Mouse (Mus musculus) CH12.LX (cell line): ENCODE measurements at regions not wholly inside any gene's neighbourhood (a gene's known extent, or its start where the extent isn't known, plus 50 kb on each side); places are given as distances from the start of the nearest gene placed in this dataset.

Experiments
- DNase-seq: peaks from one replicate; pipeline ENCODE4 v3.0.0-alpha.2; 2013; ENCODE audit errors: extremely low read depth
- H3K27ac ChIP-seq: 2 replicates; pipeline ENCODE4 v1.5.1; 2012; ENCODE audit warnings: low read depth, mild to moderate bottlenecking, control low read depth, moderate library complexity; ENCODE audit not compliant: insufficient read depth
- H3K27me3 ChIP-seq: replicated peaks from 2 replicates; pipeline ENCODE3; 2012; ENCODE audit warnings: inconsistent platforms
- H3K36me3 ChIP-seq, 2 experiments: replicated peaks in 1 of 2; 2 replicates each; pipeline versions ENCODE3 to v1.6.1; 2012; ENCODE audit warnings: inconsistent platforms in 1 of 2, low read length in 1 of 2, mild to moderate bottlenecking in 1 of 2, mixed read lengths in 1 of 2, moderate library complexity in 1 of 2; ENCODE audit not compliant: control insufficient read depth in 1 of 2, insufficient read depth in 1 of 2
- H3K4me1 ChIP-seq, 2 experiments: 2 replicates each; pipeline ENCODE4 v1.6.1; 2012; ENCODE audit warnings: inconsistent platforms in 1 of 2, moderate library complexity in 1 of 2; ENCODE audit not compliant: insufficient read depth in 2 of 2, control insufficient read depth in 1 of 2
- H3K4me2 ChIP-seq: 2 replicates; pipeline ENCODE4 v1.6.1; 2012; ENCODE audit warnings: low read depth, mild to moderate bottlenecking, control low read depth; ENCODE audit not compliant: poor library complexity, insufficient read depth, severe bottlenecking
- H3K4me3 ChIP-seq, 3 experiments: fragments of 150-350 bp in 1 of 3; sonication (generic) in 1 of 3; replicated peaks in 1 of 3; 2 replicates each; pipeline versions ENCODE3 to v1.5.1; 2011 to 2012; ENCODE audit warnings: low read depth in 2 of 3, low read length in 2 of 3, mild to moderate bottlenecking in 2 of 3, moderate library complexity in 2 of 3, control low read depth in 1 of 3, improper control_type of control experiment in 1 of 3, inconsistent platforms in 1 of 3, mixed read lengths in 1 of 3; ENCODE audit not compliant: poor library complexity in 1 of 3
- H3K79me2 ChIP-seq: replicated peaks from 2 replicates; pipeline ENCODE4 v1.6.1; 2012; ENCODE audit warnings: mild to moderate bottlenecking, moderate library complexity; ENCODE audit not compliant: control insufficient read depth, poor library complexity, insufficient read depth, severe bottlenecking; ENCODE audit errors: extremely low read depth
- H3K9ac ChIP-seq: 2 replicates; pipeline ENCODE4 v1.6.1; 2012; ENCODE audit warnings: low read depth, mild to moderate bottlenecking, control low read depth, moderate library complexity; ENCODE audit not compliant: insufficient read depth
- H3K9me3 ChIP-seq: replicated peaks from 2 replicates; pipeline ENCODE3; 2012; ENCODE audit warnings: low read length, inconsistent platforms, mixed read lengths
- BHLHE40 ChIP-seq: IDR thresholded peaks from 2 replicates; pipeline ENCODE4 v1.6.1; 2011; ENCODE audit warnings: mild to moderate bottlenecking, low read depth, low read length, improper control_type of control experiment
- CTCF ChIP-seq, 2 experiments: IDR thresholded peaks in 1 of 2; conservative IDR thresholded peaks in 1 of 2; 2 replicates each; pipeline ENCODE4 v1.5.1; 2011 to 2012; ENCODE audit warnings: low read depth in 2 of 2, low read length in 2 of 2, improper control_type of control experiment in 1 of 2, inconsistent platforms in 1 of 2, mild to moderate bottlenecking in 1 of 2, moderate library complexity in 1 of 2
- GABPA ChIP-seq: IDR thresholded peaks from 2 replicates; pipeline ENCODE4 v1.6.1; 2012; ENCODE audit warnings: low read depth, low read length, improper control_type of control experiment, inconsistent platforms; ENCODE audit not compliant: insufficient replicate concordance
- JUN ChIP-seq: IDR thresholded peaks from 2 replicates; pipeline ENCODE4 v1.6.1; 2011; ENCODE audit warnings: low read depth, mild to moderate bottlenecking, low read length, improper control_type of control experiment, moderate library complexity; ENCODE audit not compliant: insufficient read depth
- MAX ChIP-seq: IDR thresholded peaks from 2 replicates; pipeline ENCODE4 v1.6.1; 2011; ENCODE audit warnings: low read length, improper control_type of control experiment
- MXI1 ChIP-seq: IDR thresholded peaks from 2 replicates; pipeline ENCODE4 v1.6.1; 2011; ENCODE audit warnings: mild to moderate bottlenecking, low read depth, low read length, improper control_type of control experiment
- NRF1 ChIP-seq: IDR thresholded peaks from 2 replicates; pipeline ENCODE4 v1.6.1; 2014; ENCODE audit warnings: low read depth, mild to moderate bottlenecking, inconsistent platforms, low read length, improper control_type of control experiment, moderate library complexity
- PAX5 ChIP-seq: IDR thresholded peaks from 2 replicates; pipeline ENCODE4 v1.6.1; 2012; ENCODE audit warnings: low read length, inconsistent platforms, mixed read lengths
- POLR2AphosphoS2 ChIP-seq: IDR thresholded peaks from 2 replicates; pipeline ENCODE4 v1.6.1; 2011; ENCODE audit warnings: low read depth, low read length, improper control_type of control experiment
- RAD21 ChIP-seq: IDR thresholded peaks from 2 replicates; pipeline ENCODE4 v1.6.1; 2011; ENCODE audit warnings: low read depth, mild to moderate bottlenecking, low read length, improper control_type of control experiment, moderate library complexity
- RCOR1 ChIP-seq: conservative IDR thresholded peaks from 2 replicates; pipeline ENCODE4 v1.6.1; 2012; ENCODE audit warnings: low read depth, mild to moderate bottlenecking, inconsistent platforms, low read length, improper control_type of control experiment
- SIN3A ChIP-seq: IDR thresholded peaks from 2 replicates; pipeline ENCODE4 v1.6.1; 2012; ENCODE audit warnings: low read length, improper control_type of control experiment, inconsistent platforms
- SMC3 ChIP-seq: IDR thresholded peaks from 2 replicates; pipeline ENCODE4 v1.6.1; 2011; ENCODE audit warnings: low read depth, low read length, improper control_type of control experiment
- USF1 ChIP-seq: IDR thresholded peaks from 2 replicates; pipeline ENCODE4 v1.6.1; 2014; ENCODE audit warnings: low read depth, mild to moderate bottlenecking, inconsistent platforms, low read length, improper control_type of control experiment
- ZKSCAN1 ChIP-seq: IDR thresholded peaks from 2 replicates; pipeline ENCODE4 v1.6.1; 2012; ENCODE audit warnings: low read depth, inconsistent platforms, low read length, improper control_type of control experiment, borderline replicate concordance
- dilution Hi-C: fragments of 300-500 bp; cut with MboI; formaldehyde crosslinking; loops from 2 replicates; pipeline ENCODE4 v1.14.3; 2020; ENCODE audit warnings: low sequenced_read_pairs; ENCODE audit not compliant: extremely low pct_unique_long_range_greater_than_20kb, extremely low pct_ligation_motif_present
- in situ Hi-C: fragments of 300-500 bp; cut with MboI; formaldehyde crosslinking; loops from 3 replicates; pipeline ENCODE4 v1.14.3; 2019; ENCODE audit warnings: low sequenced_read_pairs, low pct_ligation_motif_present, low pct_unique_long_range_greater_than_20kb, mixed read lengths

- dilution Hi-C loops (no loop called here), in situ Hi-C loops (no loop called here)
- Histone ChIP-seq H3K4me2 (no peak overlapping the region), H3K27me3 (no peaks in the 10 kb centered on the region), H3K27ac (no peak overlapping the region), H3K79me2 (no peaks in the 10 kb centered on the region), H3K4me1 (peaks cover 8 to 19% of the 10 kb centered on the region in 2 experiments), H3K9me3 (peaks cover 20% of the 10 kb centered on the region), H3K4me3 (no peak overlapping the region), H3K36me3 (no peaks in the 10 kb centered on the region), H3K9ac (no peak overlapping the region)
- TF ChIP-seq POLR2AphosphoS2 (no peak), GABPA (no peak), JUN (no peak), MAX (no peak), NRF1 (no peak), ZKSCAN1 (no peak), SIN3A (no peak), PAX5 (no peak), MXI1 (no peak), RAD21 (no peak), BHLHE40 (no peak)
- no peak for DNase-seq
These were observed 122.9 kb upstream of the Ccnd2 start for GRCm38 (mm10) chr6:127274732-127275429.

- in situ Hi-C loops (no loop called here), dilution Hi-C loops (no loop called here)
- TF ChIP-seq CTCF (conservative IDR thresholded peaks at IDR 0.05 in 1 of 2, IDR thresholded peaks at IDR 0.05 in 1 of 2; ENCODE audit: low read depth in 2 of 2, low read length in 2 of 2) = peak in 1 of 2 experiments; percentile 27; a peak in 2 of 4 replicates
- peak; percentile 34 for TF ChIP-seq SMC3
- TF ChIP-seq USF1 = no peak
- TF ChIP-seq RCOR1 = no peak
These were observed 123.4 kb upstream of the Ccnd2 start for GRCm38 (mm10) chr6:127275430-127275784.

More at GRCm38 (mm10) chr6:127275430-127275784, 123.4 kb upstream of the Ccnd2 start:
- Histone ChIP-seq H3K79me2 (no peaks in the 10 kb centered on the region), H3K9me3 (peaks cover 21% of the 10 kb centered on the region), H3K9ac (no peak overlapping the region), H3K27me3 (no peaks in the 10 kb centered on the region), H3K27ac (no peak overlapping the region), H3K4me2 (no peak overlapping the region), H3K4me1 (peaks cover 3 to 14% of the 10 kb centered on the region in 2 experiments), H3K36me3 (no peaks in the 10 kb centered on the region), H3K4me3 (no peak overlapping the region)
- no peak for DNase-seq
